Comparison of ENCODE assay signal across 10 mouse cellular contexts in the genomic region with DNA sequence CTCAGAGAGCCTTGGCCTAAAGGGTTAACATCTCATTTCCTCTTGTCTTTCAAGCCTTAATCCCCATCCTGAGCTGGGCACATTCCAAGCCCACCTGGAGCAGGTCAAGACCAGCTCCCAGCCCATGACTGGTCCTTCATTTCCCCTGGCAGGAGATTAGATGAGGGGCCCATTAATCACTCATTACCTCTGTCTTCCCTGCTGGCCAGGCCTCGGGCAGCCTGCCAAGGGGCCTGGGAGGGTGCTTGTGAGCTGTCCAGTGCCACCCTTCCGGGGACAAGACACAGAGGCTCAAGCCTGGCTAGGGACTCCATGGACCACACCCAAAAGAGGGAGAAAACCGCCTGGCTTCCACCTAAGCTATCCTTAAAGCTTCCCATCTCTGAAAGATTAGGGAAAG. TPM values are rescaled to one million over a fixed set of nuclear protein-coding genes. Genes with fewer than 3 reads are reported as not detected.
DNase-seq lines count a peak whose midpoint lies in the region; ATAC-seq lines count a peak whose summit lies in the region.
"Had no signal": no experiment of that assay in that cellular context is flagged by ENCODE, and none has a peak within 500 bp of the region (broad histone marks: within the 10 kb centered on the region; RNA-seq: fewer than 3 reads in every experiment).

No protein-coding gene starts in this region.

- H3K9ac ChIP-seq in forebrain, embryonic 13.5 days, result 0 out of 2 replicates have a peak overlapping the region, but pooled peaks have one; percentile 26
- H3K9ac ChIP-seq in forebrain, embryonic 11.5 days (ENCODE audit: low read length), result no peak overlapping the region

- H3K4me2 ChIP-seq in forebrain, embryonic 13.5 days, result 0 out of 2 replicates have a peak overlapping the region, but pooled peaks have one; percentile 5
- H3K4me2 ChIP-seq in forebrain, embryonic 11.5 days (ENCODE audit: low read depth, low read length, severe bottlenecking), result no peak overlapping the region

- no peak for ATAC-seq in forebrain, embryonic 13.5 days
- ATAC-seq in forebrain, embryonic 11.5 days (replicated peaks; ENCODE audit: low FRiP score), result no peak
- ATAC-seq in CD4-positive, CD25-positive, alpha-beta regulatory T cell, adult 4 months, result no peak

- peaks cover 42% of the 10 kb centered on the region for H3K27me3 ChIP-seq in forebrain, embryonic 13.5 days
- H3K27me3 ChIP-seq in forebrain, embryonic 11.5 days (ENCODE audit: control insufficient read depth, insufficient read depth, low read length), result peaks cover 11% of the 10 kb centered on the region

- peaks cover 47% of the 10 kb centered on the region for H3K4me1 ChIP-seq in forebrain, embryonic 13.5 days
- H3K4me1 ChIP-seq in forebrain, embryonic 11.5 days (replicated peaks; ENCODE audit: control insufficient read depth, insufficient read depth, low read length), result peaks cover 10% of the 10 kb centered on the region; the same call in 1 of the 2 replicates

- no peaks in the 10 kb centered on the region for H3K9me3 ChIP-seq in forebrain, embryonic 13.5 days (replicated peaks)
- no peaks in the 10 kb centered on the region for H3K9me3 ChIP-seq in forebrain, embryonic 11.5 days (ENCODE audit: control insufficient read depth, low read length)
- H3K9me3 ChIP-seq: megakaryocyte, embryonic 14.5 days had no signal

- no peaks in the 10 kb centered on the region for H3K36me3 ChIP-seq in forebrain, embryonic 13.5 days (ENCODE audit: poor library complexity, severe bottlenecking)
- H3K36me3 ChIP-seq in forebrain, embryonic 11.5 days (ENCODE audit: control insufficient read depth, insufficient read depth, low read length), result no peaks in the 10 kb centered on the region

- H3K4me3 ChIP-seq in forebrain, embryonic 13.5 days, result no peak overlapping the region
- no peak overlapping the region for H3K4me3 ChIP-seq in forebrain, embryonic 11.5 days (ENCODE audit: low read depth, low read length)
- H3K4me3 ChIP-seq: erythroblast, embryonic 14.5 days; megakaryocyte, embryonic 14.5 days had no signal

- no peak overlapping the region for H3K27ac ChIP-seq in forebrain, embryonic 13.5 days
- H3K27ac ChIP-seq in forebrain, embryonic 11.5 days (ENCODE audit: low read depth, low read length), result no peak overlapping the region

- DNase-seq in forebrain, embryonic 11.5 days (ENCODE audit: low spot score), result no peak
- DNase-seq in urinary bladder, postnatal 14 days (ENCODE audit: low spot score), result peak; percentile 41
- DNase-seq in urinary bladder, postnatal 25 days (ENCODE audit: low spot score), result no peak
- peak; percentile 47 to 76 for DNase-seq in kidney, postnatal 25 days
- no peak for DNase-seq in spleen, postnatal 10 days (ENCODE audit: low spot score in 2 of 2)
- no peak for DNase-seq in cerebellum, postnatal 4 days (ENCODE audit: low spot score in 2 of 2)

- 21% methylated on average over 3 of the region's 3 CpGs for WGBS in forebrain, embryonic 13.5 days
- 20% methylated on average over 3 of the region's 3 CpGs for WGBS in forebrain, embryonic 11.5 days

RNA-seq across cellular contexts. Expression of gene Thsd4, which starts 3.6 kb away (rescaled TPM):
- polyA plus RNA-seq in forebrain, embryonic 13.5 days (2015; fragmentation: Nextera tagmentation; extraction: Ambion mirVana), result 5.2 and 6.0 TPM in 2 replicates
- polyA plus RNA-seq in forebrain, embryonic 11.5 days (2014; fragmentation: Nextera tagmentation; extraction: Ambion mirVana), result 4.2 and 4.6 TPM in 2 replicates
- polyA plus RNA-seq in CD4-positive, CD25-positive, alpha-beta regulatory T cell, adult 4 months (2017; shearing (Covaris generic)), result not detected

Comparison
In these comparisons a context has a peak if more than half of its experiments do, and no peak if none do; other contexts are left out.
1. DNase-seq: peak in urinary bladder, postnatal 14 days (single experiment) and kidney, postnatal 25 days (2 of 2); none in forebrain, embryonic 11.5 days (single experiment), urinary bladder, postnatal 25 days (single experiment), spleen, postnatal 10 days (0 of 2) and cerebellum, postnatal 4 days (0 of 2).